Mouse (Mus musculus) myocyte (in vitro differentiated cells): ENCODE data around the gene Echdc3.

ENCODE experiments used
- CEBPB ChIP-seq: IDR thresholded peaks from 2 replicates; pipeline ENCODE4 v1.6.1; 2011; ENCODE audit warnings: mild to moderate bottlenecking, moderate library complexity; ENCODE audit not compliant: poor library complexity, insufficient read depth, severe bottlenecking
- E2F4 ChIP-seq: IDR thresholded peaks from one replicate; pipeline ENCODE4 v1.6.1; 2011; ENCODE audit warnings: mild to moderate bottlenecking, control low read depth, moderate library complexity; ENCODE audit not compliant: insufficient read depth
- MAX ChIP-seq: IDR thresholded peaks from one replicate; pipeline ENCODE4 v1.6.1; 2011; ENCODE audit warnings: low read depth, mild to moderate bottlenecking, control low read depth
- MYOG ChIP-seq, 3 experiments: IDR thresholded peaks; one replicate each; pipeline ENCODE4 v1.6.1; 2011; ENCODE audit warnings: control low read depth in 2 of 3, low read depth in 2 of 3, mild to moderate bottlenecking in 2 of 3; ENCODE audit not compliant: insufficient read length in 2 of 3, control insufficient read depth in 1 of 3, insufficient read depth in 1 of 3
- POLR2A ChIP-seq: IDR thresholded peaks from one replicate; pipeline ENCODE4 v1.6.1; 2011; ENCODE audit warnings: low read depth, mild to moderate bottlenecking, control low read depth, moderate library complexity; ENCODE audit not compliant: insufficient read length
- POLR2AphosphoS2 ChIP-seq: IDR thresholded peaks from one replicate; pipeline ENCODE4 v1.6.1; 2011; ENCODE audit warnings: low read depth, control low read depth; ENCODE audit not compliant: insufficient read length
- REST ChIP-seq: IDR thresholded peaks from one replicate; pipeline ENCODE4 v1.6.1; 2011; ENCODE audit warnings: mild to moderate bottlenecking, control low read depth, moderate library complexity; ENCODE audit not compliant: insufficient read depth, insufficient read length
- TCF12 ChIP-seq: IDR thresholded peaks from one replicate; pipeline ENCODE4 v1.6.1; 2011; ENCODE audit warnings: mild to moderate bottlenecking, control low read depth; ENCODE audit not compliant: poor library complexity, insufficient read depth, severe bottlenecking
- TCF3 ChIP-seq: IDR thresholded peaks from one replicate; pipeline ENCODE4 v1.6.1; 2011; ENCODE audit warnings: low read depth, control low read depth; ENCODE audit not compliant: insufficient read length
- USF1 ChIP-seq: IDR thresholded peaks from one replicate; pipeline ENCODE4 v1.6.1; 2011; ENCODE audit warnings: low read depth, mild to moderate bottlenecking, control low read depth, moderate library complexity

- TF ChIP-seq E2F4, result no peak
- no peak for TF ChIP-seq TCF12
- no peak for TF ChIP-seq POLR2A
- no peak for TF ChIP-seq MAX
- no peak for TF ChIP-seq REST
- TF ChIP-seq USF1, result no peak
- no peak for TF ChIP-seq CEBPB
- TF ChIP-seq POLR2AphosphoS2, result no peak
- TF ChIP-seq TCF3, result no peak
- TF ChIP-seq MYOG (IDR thresholded peaks at IDR 0.05; ENCODE audit: control insufficient read depth in 1 of 3, insufficient read depth in 1 of 3, insufficient read length in 2 of 3, low read depth in 2 of 3), result no peak
These were observed 47.8 kb upstream of the Echdc3 start for GRCm38 (mm10) chr2:6260661-6261060.
